Mouse (Mus musculus) erythroblast, embryonic 14.5 days (primary cell): Measurements from ENCODE around the gene Espl1.

Source experiments
- GATA1 ChIP-seq: IDR thresholded peaks from 2 replicates; pipeline ENCODE4 v1.6.1; 2012; ENCODE audit warnings: low read length, inconsistent platforms, mixed read lengths
- TAL1 ChIP-seq: IDR thresholded peaks from 3 replicates; pipeline ENCODE4 v1.6.1; 2012; ENCODE audit warnings: low read length, inconsistent platforms, mixed read lengths

- TF ChIP-seq GATA1, result no peak
- no peak for TF ChIP-seq TAL1
Measured at GRCm38 (mm10) chr15:102335254-102335653, 39.2 kb downstream of the Espl1 start.
